Mouse (Mus musculus): ENCODE data around the gene Nabp2.

Nabp2 gene

GRCm38 (mm10) chr10:128388941-128389340 is 22.4 kb downstream of the Nabp2 start:
- no peak for DNase-seq (ENCODE audit: low read depth, low spot score)

- no peak for DNase-seq (ENCODE audit: low read depth, low spot score)
Measured at GRCm38 (mm10) chr10:128385902-128386301, 25.4 kb downstream of the Nabp2 start.

DNA sequence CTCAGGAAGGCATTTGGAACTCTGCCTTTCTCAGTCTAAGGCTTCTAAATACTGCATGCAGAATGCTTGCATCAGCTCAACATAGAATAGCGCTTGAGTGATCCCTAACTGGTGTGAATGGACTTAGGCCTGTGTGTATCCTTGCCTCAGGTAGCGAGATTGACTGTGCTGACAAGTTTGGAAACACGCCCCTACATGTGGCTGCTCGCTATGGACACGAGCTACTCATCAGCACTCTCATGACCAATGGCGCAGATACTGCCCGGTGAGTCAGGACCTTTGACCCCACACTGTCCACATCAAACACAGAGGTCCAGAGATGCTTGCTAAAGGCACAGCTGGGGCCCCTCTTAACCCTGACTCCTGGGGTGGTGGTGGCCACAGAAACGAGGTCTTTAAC is 28.8 kb downstream of the Nabp2 start:
- DNase-seq (ENCODE audit: low read depth, low spot score): no peak

DNA sequence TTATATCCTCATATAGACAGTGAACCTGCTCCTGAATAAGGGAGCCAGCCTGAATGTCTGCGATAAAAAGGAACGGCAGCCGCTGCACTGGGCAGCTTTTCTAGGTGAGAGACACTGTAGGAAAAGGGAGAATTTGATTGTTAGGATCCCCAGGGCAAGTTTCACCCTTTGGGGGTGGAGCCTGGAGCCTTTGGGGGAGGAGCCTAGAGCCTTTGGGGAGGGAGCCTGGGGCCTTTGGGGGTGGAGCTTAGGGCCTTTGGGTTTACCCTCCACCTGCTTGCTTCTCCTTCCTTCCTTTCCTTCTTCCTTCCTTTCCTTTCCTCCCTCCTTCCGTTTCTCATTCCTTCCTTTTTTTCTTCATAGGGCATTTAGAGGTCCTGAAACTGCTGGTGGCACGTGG is 30.7 kb downstream of the Nabp2 start:
- DNase-seq (ENCODE audit: low read depth, low spot score): peak; percentile 40

GRCm38 (mm10) chr10:128379260-128379659 is 32.0 kb downstream of the Nabp2 start:
- DNase-seq (ENCODE audit: low read depth, low spot score): no peak

DNA sequence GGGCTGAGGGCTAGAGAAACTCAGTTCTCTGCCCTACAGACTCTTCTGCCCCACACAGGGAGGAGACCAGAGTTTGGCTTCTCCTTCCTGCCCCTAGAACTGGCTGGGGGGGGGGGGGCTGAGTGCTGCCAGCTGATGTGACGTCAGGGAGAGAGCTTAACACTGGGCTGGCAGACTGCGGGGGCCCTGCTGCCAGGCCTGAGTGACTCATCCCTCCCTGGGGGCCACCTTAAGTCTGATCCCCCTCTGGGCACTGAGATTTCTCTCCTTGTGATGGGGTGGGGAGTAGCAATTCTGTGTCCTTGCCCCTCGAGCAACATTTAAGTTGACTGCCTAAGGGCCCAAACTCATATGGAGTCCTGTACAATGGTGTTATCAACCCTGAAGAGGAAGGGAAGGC is 32.8 kb downstream of the Nabp2 start:
- DNase-seq (ENCODE audit: low read depth, low spot score): no peak

GRCm38 (mm10) chr10:128377940-128378448 is 33.3 kb downstream of the Nabp2 start:
- no peak for DNase-seq (ENCODE audit: low read depth, low spot score)

GRCm38 (mm10) chr10:128377222-128377939 is 33.9 kb downstream of the Nabp2 start:
- peak; percentile 51 for DNase-seq (ENCODE audit: low read depth, low spot score)

- DNase-seq (ENCODE audit: low read depth, low spot score): peak; percentile 83
Measured at GRCm38 (mm10) chr10:128376455-128377211, 34.7 kb downstream of the Nabp2 start, which contains the start of gene Ankrd52. TSS of gene Ankrd52 (plus strand) at chr10:128377115.

GRCm38 (mm10) chr10:128376099-128376454 is 35.2 kb downstream of the Nabp2 start:
- DNase-seq (ENCODE audit: low read depth, low spot score): no peak

DNA sequence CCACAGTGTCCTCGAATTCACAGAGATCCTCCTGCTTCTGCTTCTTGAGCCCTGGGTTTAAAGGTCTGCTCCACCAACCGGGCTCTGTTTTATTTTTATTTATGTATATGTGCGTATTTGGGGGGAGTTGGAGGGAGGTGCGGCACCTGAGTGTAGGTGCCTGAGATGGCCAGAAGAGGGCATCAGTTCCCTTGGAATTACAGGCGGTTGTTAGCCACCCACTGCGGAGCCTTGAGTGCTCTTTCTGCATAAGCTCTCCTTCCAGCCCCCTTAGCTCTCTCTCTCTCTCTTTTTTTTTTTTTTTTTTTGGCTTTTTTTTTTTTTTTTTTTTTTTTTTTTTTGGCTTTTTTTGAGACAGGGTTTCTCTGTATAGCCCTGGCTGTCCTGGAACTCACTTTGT is 36.9 kb downstream of the Nabp2 start:
- DNase-seq (ENCODE audit: low read depth, low spot score): peak; percentile 82

- DNase-seq (ENCODE audit: low read depth, low spot score): no peak
Measured at GRCm38 (mm10) chr10:128372989-128373748, 38.1 kb downstream of the Nabp2 start.

- peak; percentile 34 for DNase-seq (ENCODE audit: low read depth, low spot score)
Measured at GRCm38 (mm10) chr10:128372142-128372541, 39.1 kb downstream of the Nabp2 start.

- DNase-seq (ENCODE audit: low read depth, low spot score): no peak
Measured at GRCm38 (mm10) chr10:128370601-128371000, 40.7 kb downstream of the Nabp2 start.

DNA sequence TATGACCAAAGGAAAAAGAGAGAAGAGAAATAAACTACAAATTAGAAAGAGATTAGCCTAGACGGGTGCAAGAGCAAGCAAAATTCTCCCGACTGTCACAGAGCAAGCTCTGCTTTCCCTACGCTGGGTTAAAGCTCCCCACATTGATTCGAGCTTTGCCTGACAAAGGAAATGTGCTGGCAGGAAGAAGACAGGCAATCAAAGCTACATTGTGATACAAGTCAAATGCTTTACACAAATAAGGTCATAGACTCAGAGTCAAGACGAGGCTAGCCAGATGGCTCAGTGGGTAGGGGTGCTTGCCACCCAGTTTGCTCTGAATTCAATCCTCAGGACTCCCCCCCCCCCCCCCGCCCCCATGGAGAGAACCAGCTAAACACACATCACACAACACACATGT is 41.3 kb downstream of the Nabp2 start:
- DNase-seq (ENCODE audit: low read depth, low spot score): no peak

GRCm38 (mm10) chr10:128369599-128369998 is 41.7 kb downstream of the Nabp2 start:
- DNase-seq (ENCODE audit: low read depth, low spot score): no peak

- DNase-seq (ENCODE audit: low read depth, low spot score): no peak
Measured at GRCm38 (mm10) chr10:128369218-128369543, 42.1 kb downstream of the Nabp2 start.

DNA sequence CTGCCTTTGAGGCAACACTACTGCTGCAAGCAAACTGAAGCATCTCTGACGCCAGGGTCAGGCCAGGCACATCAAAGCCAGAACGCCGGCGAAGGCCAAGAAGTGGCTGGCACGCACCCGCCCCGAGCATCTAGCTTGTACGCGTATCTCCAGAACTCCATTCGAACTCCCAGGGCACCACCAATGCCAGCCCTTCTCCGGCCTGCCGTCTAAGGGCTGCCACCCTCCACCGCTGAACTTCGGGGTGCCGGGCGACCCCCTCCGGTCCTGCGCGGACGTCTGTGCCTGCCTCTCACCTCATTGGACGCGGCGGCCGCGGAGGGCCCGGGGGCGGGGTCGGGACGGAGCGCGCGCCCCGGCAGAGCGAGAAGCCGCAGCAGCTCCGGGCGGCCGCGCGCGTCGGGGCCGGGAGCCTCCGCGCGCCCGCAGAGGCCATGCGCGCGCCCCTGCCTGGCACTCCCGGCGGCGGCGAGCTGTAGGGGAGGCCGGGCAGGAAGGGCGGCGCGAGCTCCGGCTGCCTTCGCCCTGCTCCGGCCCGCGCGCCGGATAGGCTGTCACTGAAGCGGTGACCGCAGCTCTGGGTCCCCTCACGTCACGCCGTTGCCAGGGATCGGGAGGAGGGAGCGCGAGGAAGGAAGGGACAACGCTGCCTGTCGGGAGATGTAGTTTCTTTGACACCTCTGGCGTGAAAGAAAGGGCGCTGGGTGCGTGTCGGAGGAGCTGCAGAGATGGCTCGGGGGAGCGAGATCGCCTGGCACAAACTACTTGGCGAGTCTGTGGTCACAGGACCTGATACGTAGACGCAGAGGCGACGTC is 42.7 kb downstream of the Nabp2 start, which contains the start of gene Coq10a:
Gene Coq10a, minus strand, starts transcription at position 596 of the 816 bp plus-strand sequence.
- peak; percentile 92 for DNase-seq (ENCODE audit: low read depth, low spot score)

DNA sequence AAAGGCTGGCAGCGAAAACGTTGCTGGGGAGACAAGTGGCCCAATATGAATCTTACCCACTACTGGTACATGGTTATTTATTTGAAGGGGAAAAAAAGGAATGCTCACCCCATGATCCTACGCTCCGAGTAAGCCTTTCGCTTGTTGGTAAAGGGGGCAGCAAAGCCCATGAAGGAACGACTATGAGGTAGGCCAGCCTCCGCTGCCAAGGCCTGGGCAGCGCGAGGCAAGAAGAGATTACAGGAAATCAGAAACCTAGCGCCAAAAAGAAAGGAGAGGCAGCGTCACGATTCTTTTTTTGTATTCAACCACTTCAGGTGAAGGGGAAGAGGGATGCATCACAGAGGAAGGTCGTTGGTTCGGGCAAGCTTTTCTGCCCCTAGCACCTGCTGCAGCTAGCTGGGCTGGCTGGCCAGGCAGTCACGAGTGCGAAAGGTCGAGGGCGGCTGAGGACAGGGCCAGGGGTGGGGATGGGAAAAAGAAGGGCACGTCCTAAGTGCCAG is 43.3 kb downstream of the Nabp2 start:
- no peak for DNase-seq (ENCODE audit: low read depth, low spot score)

- peak; percentile 42 for DNase-seq (ENCODE audit: low read depth, low spot score)
Measured at GRCm38 (mm10) chr10:128362568-128362967, 48.7 kb downstream of the Nabp2 start.

- no peak for DNase-seq (ENCODE audit: low read depth, low spot score)
Measured at GRCm38 (mm10) chr10:128361836-128362235, 49.5 kb downstream of the Nabp2 start.
